Mouse (Mus musculus) brain, adult 2 months (tissue): ENCODE data around the gene Cyp2w1.

Experiments used
- DNase-seq: peaks from one replicate; pipeline ENCODE4 v3.0.0; 2011; ENCODE audit warnings: low read depth, low spot score

Gene Cyp2w1

GRCm38 (mm10) chr5:139364911-139365571 is 12.6 kb downstream of the Cyp2w1 start:
- no peak for DNase-seq

- peak; percentile 66 for DNase-seq
These were observed 13.4 kb downstream of the Cyp2w1 start for GRCm38 (mm10) chr5:139365827-139366226.

- no peak for DNase-seq
These were observed 14.1 kb downstream of the Cyp2w1 start for GRCm38 (mm10) chr5:139366484-139366883.

- no peak for DNase-seq
These were observed 15.6 kb downstream of the Cyp2w1 start for GRCm38 (mm10) chr5:139367884-139368458.

- DNase-seq, result no peak
These were observed 16.4 kb downstream of the Cyp2w1 start for GRCm38 (mm10) chr5:139368638-139369320.

GRCm38 (mm10) chr5:139370336-139370735 is 17.9 kb downstream of the Cyp2w1 start:
- DNase-seq, result no peak

GRCm38 (mm10) chr5:139371118-139371517 is 18.7 kb downstream of the Cyp2w1 start:
- DNase-seq, result no peak

GRCm38 (mm10) chr5:139371631-139372401 is 19.4 kb downstream of the Cyp2w1 start:
- DNase-seq, result peak; percentile 90

GRCm38 (mm10) chr5:139373126-139373525 is 20.7 kb downstream of the Cyp2w1 start:
- DNase-seq, result no peak

- no peak for DNase-seq
These were observed 21.6 kb downstream of the Cyp2w1 start for GRCm38 (mm10) chr5:139373889-139374444.

- DNase-seq, result no peak
These were observed 22.4 kb downstream of the Cyp2w1 start for GRCm38 (mm10) chr5:139374841-139375240.

- DNase-seq, result peak; percentile 52
These were observed 25.3 kb downstream of the Cyp2w1 start, which contains the start of gene Gpr146 for GRCm38 (mm10) chr5:139377468-139378270. Gene Gpr146 (plus strand): TSS chr5:139377697.

GRCm38 (mm10) chr5:139378271-139378556 is 25.8 kb downstream of the Cyp2w1 start:
- DNase-seq, result no peak

GRCm38 (mm10) chr5:139378986-139379629 is 26.7 kb downstream of the Cyp2w1 start:
- DNase-seq, result no peak

GRCm38 (mm10) chr5:139379771-139380384 is 27.5 kb downstream of the Cyp2w1 start:
- no peak for DNase-seq

GRCm38 (mm10) chr5:139380385-139381248 is 28.2 kb downstream of the Cyp2w1 start:
- DNase-seq, result peak; percentile 95

- no peak for DNase-seq
These were observed 29.4 kb downstream of the Cyp2w1 start for GRCm38 (mm10) chr5:139381586-139382513.

- peak; percentile 82 for DNase-seq
These were observed 30.3 kb downstream of the Cyp2w1 start for GRCm38 (mm10) chr5:139382760-139383159.
